Mouse (Mus musculus) limb, embryonic 11.5 days (tissue): ENCODE results near the gene Tmem145. TPM values are rescaled to one million over a fixed set of nuclear protein-coding genes. Genes with fewer than 3 reads are reported as not detected.

Experiments used
- ATAC-seq: fragments of 200-750 bp; cut with Nextera tagmentation; 2 replicates; pipeline ENCODE4 v1.8.0; 2017; ENCODE audit warnings: low read depth; ENCODE audit not compliant: insufficient number of reproducible peaks, low FRiP score, low TSS enrichment
- DNase-seq: peaks from one replicate; pipeline ENCODE4 v3.0.0-alpha.2; 2015; ENCODE audit warnings: low spot score
- H3K27ac ChIP-seq: fragments of 300-500 bp; sonication (generic); replicated peaks from 2 replicates; pipeline ENCODE4 v1.5.1; 2014; ENCODE audit warnings: low read depth, mild to moderate bottlenecking, low read length
- H3K27me3 ChIP-seq: fragments of 300-500 bp; sonication (generic); 2 replicates; pipeline ENCODE4 v1.6.1; 2014; ENCODE audit warnings: mild to moderate bottlenecking, low read length, mixed read lengths; ENCODE audit not compliant: control insufficient read depth, insufficient read depth
- H3K36me3 ChIP-seq: fragments of 300-500 bp; sonication (generic); 2 replicates; pipeline ENCODE4 v1.6.1; 2014; ENCODE audit warnings: mild to moderate bottlenecking, low read length, moderate library complexity, mixed read lengths; ENCODE audit not compliant: control insufficient read depth, insufficient read depth
- H3K4me1 ChIP-seq: fragments of 300-500 bp; sonication (generic); 2 replicates; pipeline ENCODE4 v1.6.1; 2014; ENCODE audit warnings: low read length, mixed read lengths; ENCODE audit not compliant: control insufficient read depth, insufficient read depth
- H3K4me2 ChIP-seq: fragments of 300-500 bp; sonication (generic); 2 replicates; pipeline ENCODE4 v1.6.1; 2014; ENCODE audit warnings: low read depth, mild to moderate bottlenecking, moderate library complexity; ENCODE audit not compliant: severe bottlenecking
- H3K4me3 ChIP-seq: fragments of 300-500 bp; sonication (generic); 2 replicates; pipeline ENCODE4 v1.5.1; 2014; ENCODE audit warnings: low read depth, low read length
- H3K9ac ChIP-seq: fragments of 300-500 bp; sonication (generic); 2 replicates; pipeline ENCODE4 v1.6.1; 2014; ENCODE audit warnings: mild to moderate bottlenecking, low read length
- H3K9me3 ChIP-seq: fragments of 300-500 bp; sonication (generic); 2 replicates; pipeline ENCODE4 v1.6.1; 2016; ENCODE audit warnings: low read length; ENCODE audit not compliant: control insufficient read depth
- WGBS: fragments of 180-500 bp; shearing (Covaris S2); extraction: QIAGEN DNeasy Blood & Tissue Kit; methylation state at CpG from one replicate; pipeline ENCODE4 v1.1.7; 2014; 5-methylcytosine and 5-hydroxymethylcytosine counted together
- polyA plus RNA-seq: library from polyadenylated mRNA; unstranded; fragments of >200 nt; fragmentation: Nextera tagmentation; extraction: Ambion mirVana; gene quantifications from 2 replicates; pipeline ENCODE4 v1.2.1, GENCODE M21; 2014

Tmem145 gene
- polyA plus RNA-seq, 1 experiment from 2014 or later, result 0.33 TPM

DNA sequence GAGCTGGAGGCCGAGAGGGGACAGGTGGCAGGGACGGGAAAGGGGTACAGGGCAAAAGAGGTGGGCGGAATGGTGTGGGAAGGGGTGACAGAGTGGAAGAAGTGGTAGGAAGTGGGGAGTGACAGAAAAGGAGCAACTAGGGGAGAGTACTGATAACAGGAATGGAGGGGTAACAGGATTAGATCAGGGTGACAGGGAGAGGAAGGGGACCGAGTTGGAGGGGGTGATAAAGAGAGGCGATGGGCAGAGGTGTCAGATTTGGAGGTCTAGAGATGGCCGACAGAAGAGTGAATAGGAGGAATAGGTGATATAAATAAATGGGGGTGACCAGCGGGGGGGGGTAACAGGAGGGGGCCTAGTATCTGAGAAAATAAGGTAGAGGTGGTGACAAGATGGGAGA is 37.3 kb upstream of the Tmem145 start:
- WGBS, result 3% methylated on average over 7 of the region's 7 CpGs
- Histone ChIP-seq H3K9ac (peak overlapping the region; percentile 74), H3K4me1 (peaks cover 15% of the 10 kb centered on the region), H3K4me2 (peak overlapping the region; percentile 88), H3K27me3 (no peaks in the 10 kb centered on the region), H3K36me3 (peaks cover 12% of the 10 kb centered on the region), H3K27ac (no peak overlapping the region), H3K4me3 (peak overlapping the region; percentile 79), H3K9me3 (no peaks in the 10 kb centered on the region)
- ATAC-seq (no peak), DNase-seq (no peak)

DNA sequence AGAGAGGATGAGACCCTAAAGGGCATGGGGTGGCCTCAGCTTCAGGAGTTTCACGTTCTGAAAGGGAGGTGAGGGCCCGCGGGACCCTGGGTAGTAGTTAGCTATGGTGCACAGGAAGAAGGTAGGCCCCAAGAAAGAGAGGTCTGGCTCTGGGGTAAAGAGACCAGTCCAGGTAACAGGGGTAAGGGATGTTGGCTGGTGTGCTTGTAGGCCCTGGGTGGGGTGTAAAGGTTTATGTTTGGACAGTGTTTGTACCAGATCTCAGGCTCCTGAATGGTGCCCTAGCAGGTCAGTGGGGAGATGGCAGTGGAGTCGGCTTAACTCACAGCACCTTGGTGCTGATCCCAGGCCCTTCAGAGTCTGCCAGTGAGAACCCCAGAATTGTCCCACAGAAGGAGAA is 36.9 kb upstream of the Tmem145 start:
- ATAC-seq, result no peak
- Histone ChIP-seq H3K36me3 (peaks cover 12% of the 10 kb centered on the region), H3K4me2 (peak overlapping the region; percentile 88), H3K27me3 (no peaks in the 10 kb centered on the region), H3K9ac (no peak overlapping the region; the same call in 1 of the 2 replicates), H3K4me1 (peaks cover 15% of the 10 kb centered on the region), H3K27ac (no peak overlapping the region), H3K4me3 (peak overlapping the region; percentile 79), H3K9me3 (no peaks in the 10 kb centered on the region)
- 48% methylated on average over 4 of the region's 4 CpGs for WGBS
- DNase-seq, result no peak

DNA sequence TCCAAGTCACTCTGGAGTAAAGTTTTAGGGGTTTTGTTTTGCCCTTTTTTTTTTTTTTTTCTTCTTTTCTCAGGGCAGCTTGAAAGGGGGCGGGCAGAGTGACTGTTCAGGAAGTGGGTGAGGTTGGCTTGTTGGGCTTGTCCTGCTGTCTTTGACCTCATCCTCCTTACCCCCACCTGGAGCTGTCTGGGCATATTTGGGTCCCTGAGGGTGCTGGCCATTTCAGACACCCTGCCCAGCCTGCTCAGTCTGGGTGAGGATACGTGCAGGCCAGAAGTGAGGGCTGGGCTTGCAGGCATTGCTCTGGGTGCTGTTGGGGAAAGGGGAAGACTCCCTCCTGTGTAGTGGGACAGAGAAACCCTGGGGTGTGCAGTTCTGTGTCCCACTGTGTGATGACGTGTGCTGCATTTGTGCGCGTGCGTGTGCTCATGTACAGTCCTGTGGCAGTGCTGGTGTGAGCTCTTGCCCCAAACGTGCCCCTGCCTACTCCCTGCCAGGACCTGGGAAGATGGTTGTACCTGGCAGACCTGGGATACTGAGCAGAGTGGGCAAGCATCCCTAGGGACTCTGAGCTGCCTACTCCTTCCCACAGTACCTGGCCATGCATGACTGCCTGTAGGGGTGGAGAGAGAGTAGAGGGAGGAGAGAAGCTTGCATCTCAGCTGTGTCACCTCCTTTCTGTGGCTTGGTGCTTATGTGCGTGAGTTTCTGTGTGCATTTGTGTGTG is 36.2 kb upstream of the Tmem145 start:
- H3K27me3 ChIP-seq, result no peaks in the 10 kb centered on the region
- H3K27ac ChIP-seq, result no peak overlapping the region; the same call in 1 of the 2 replicates
- H3K9ac ChIP-seq, result no peak overlapping the region
- peak overlapping the region; percentile 88; the same call in 1 of the 2 replicates for H3K4me2 ChIP-seq
- 86% methylated on average over 8 of the region's 8 CpGs for WGBS
- peaks cover 12% of the 10 kb centered on the region for H3K36me3 ChIP-seq
- no peaks in the 10 kb centered on the region for H3K9me3 ChIP-seq
- H3K4me1 ChIP-seq, result peaks cover 12% of the 10 kb centered on the region
- no peak for DNase-seq
- no peak overlapping the region for H3K4me3 ChIP-seq
- ATAC-seq, result no peak

DNA sequence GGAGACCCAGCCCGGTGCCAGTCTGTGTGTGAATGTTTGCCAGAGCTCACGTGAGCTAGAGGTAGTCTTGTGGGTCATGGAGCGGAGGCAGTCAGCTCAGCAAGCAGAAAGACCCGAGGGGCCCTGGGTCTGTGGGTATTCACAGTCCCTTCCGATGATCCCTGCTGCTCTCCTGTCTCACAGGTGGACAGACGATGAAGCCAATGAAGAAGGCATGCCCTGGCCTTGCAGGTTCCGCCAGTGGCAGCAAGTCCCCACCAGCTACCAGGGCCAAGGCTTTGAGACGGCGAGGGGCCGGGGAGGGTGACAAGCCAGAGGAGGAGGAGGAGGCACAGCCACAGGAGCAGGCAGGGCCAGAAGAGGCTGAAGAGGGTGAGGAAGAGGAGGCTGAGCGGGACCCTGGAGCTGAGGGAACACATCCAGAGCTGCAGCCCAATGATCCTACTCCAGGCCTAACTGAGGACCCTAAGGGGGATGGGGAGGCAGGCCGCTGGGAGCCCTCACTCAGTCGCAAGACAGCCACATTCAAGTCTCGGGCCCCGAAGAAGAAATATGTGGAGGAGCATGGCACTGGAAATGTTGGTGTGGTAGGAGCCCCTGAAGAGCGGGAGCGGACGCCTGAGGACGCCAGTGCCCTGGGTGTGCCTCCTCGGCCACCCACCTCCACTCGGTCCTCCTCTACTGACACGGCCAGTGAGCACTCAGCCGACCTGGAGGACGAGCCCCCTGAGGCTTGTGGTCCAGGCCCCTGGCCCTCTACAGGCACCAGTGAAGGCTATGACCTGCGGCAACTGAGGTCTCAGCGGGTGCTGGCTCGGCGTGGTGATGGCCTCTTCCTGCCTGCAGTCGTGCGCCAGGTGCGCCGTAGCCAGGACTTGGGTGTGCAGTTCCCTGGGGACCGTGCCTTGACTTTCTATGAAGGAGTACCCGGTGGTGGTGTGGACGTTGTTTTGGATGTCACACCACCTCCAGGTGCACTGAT is 35.0 kb upstream of the Tmem145 start:
- Histone ChIP-seq H3K9ac (0 out of 2 replicates have a peak overlapping the region, but pooled peaks have one; percentile 34), H3K4me2 (no peak overlapping the region), H3K27me3 (no peaks in the 10 kb centered on the region), H3K4me3 (no peak overlapping the region), H3K27ac (no peak overlapping the region), H3K4me1 (peaks cover 17% of the 10 kb centered on the region), H3K9me3 (no peaks in the 10 kb centered on the region), H3K36me3 (peaks cover 14% of the 10 kb centered on the region)
- ATAC-seq (no peak), DNase-seq (no peak)
- WGBS, result 90% methylated on average over 35 of the region's 35 CpGs

DNA sequence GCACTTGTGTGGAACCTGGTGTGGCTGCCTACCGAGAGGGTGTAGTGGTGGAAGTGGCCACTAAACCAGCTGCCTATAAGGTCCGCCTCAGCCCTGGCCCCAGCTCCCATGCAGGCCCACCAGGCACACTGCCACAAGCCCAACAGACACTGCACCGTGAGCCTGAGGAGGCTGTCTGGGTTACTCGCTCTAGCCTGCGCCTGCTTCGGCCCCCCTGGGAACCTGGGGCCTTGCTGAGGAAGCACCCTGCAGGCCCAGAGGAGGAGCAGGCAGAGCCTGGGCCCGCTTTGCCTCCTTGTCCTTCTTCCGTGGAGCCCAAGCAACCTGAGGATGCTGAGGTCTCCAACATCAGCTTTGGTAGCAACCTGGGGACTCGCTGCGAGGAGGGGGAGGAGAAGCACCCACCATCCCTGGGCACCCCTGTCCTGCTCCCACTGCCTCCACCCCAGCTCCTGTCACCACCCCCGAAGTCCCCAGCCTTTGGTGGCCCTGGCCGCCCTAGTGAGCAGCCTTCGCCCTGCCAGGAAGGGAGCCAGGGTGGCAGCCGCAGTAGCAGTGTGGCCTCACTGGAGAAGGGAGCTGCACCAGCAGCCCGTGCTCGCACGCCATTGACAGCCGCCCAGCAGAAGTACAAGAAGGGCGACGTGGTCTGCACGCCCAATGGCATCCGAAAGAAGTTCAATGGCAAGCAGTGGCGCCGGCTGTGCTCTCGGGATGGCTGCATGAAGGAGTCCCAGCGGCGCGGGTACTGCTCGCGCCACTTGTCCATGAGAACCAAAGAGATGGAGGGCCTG is 34.1 kb upstream of the Tmem145 start:
- Histone ChIP-seq H3K27me3 (no peaks in the 10 kb centered on the region), H3K4me3 (no peak overlapping the region), H3K4me1 (peaks cover 18% of the 10 kb centered on the region), H3K27ac (no peak overlapping the region; the same call in 1 of the 2 replicates), H3K4me2 (no peak overlapping the region), H3K9me3 (no peaks in the 10 kb centered on the region), H3K36me3 (peaks cover 14% of the 10 kb centered on the region), H3K9ac (0 out of 2 replicates have a peak overlapping the region, but pooled peaks have one; percentile 9)
- 85% methylated on average over 30 of the region's 30 CpGs for WGBS
- DNase-seq (no peak), ATAC-seq (no peak)

DNA sequence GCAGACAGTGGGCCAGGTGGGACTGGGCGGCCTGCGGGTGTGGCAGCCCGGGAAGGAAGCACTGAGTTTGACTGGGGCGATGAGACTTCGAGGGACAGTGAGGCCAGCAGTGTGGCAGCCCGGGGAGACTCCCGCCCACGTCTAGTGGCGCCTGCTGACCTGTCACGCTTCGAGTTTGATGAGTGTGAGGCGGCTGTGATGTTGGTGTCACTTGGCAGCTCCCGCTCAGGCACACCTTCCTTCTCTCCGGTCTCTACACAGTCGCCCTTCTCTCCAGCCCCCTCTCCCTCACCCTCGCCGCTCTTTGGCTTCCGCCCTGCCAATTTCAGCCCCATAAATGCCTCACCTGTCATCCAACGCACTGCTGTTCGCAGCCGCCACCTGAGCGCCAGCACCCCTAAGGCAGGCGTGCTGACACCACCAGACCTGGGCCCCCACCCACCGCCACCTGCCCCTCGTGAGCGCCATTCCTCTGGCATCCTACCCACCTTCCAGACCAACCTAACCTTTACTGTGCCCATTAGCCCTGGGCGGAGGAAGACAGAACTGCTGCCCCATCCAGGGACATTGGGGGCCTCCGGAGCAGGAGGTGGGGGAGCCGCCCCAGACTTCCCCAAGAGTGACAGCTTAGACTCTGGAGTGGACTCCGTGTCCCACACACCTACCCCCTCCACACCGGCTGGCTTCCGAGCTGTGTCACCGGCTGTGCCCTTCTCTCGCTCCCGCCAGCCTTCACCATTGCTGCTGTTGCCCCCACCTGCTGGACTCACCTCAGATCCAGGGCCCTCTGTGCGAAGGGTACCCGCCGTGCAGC is 33.3 kb upstream of the Tmem145 start:
- Histone ChIP-seq H3K36me3 (peaks cover 14% of the 10 kb centered on the region), H3K27ac (no peak overlapping the region), H3K4me2 (no peak overlapping the region), H3K27me3 (no peaks in the 10 kb centered on the region), H3K9me3 (no peaks in the 10 kb centered on the region), H3K4me3 (no peak overlapping the region), H3K4me1 (peaks cover 19% of the 10 kb centered on the region), H3K9ac (no peak overlapping the region)
- no peak for ATAC-seq
- no peak for DNase-seq
- WGBS, result 86% methylated on average over 38 of the region's 38 CpGs

DNA sequence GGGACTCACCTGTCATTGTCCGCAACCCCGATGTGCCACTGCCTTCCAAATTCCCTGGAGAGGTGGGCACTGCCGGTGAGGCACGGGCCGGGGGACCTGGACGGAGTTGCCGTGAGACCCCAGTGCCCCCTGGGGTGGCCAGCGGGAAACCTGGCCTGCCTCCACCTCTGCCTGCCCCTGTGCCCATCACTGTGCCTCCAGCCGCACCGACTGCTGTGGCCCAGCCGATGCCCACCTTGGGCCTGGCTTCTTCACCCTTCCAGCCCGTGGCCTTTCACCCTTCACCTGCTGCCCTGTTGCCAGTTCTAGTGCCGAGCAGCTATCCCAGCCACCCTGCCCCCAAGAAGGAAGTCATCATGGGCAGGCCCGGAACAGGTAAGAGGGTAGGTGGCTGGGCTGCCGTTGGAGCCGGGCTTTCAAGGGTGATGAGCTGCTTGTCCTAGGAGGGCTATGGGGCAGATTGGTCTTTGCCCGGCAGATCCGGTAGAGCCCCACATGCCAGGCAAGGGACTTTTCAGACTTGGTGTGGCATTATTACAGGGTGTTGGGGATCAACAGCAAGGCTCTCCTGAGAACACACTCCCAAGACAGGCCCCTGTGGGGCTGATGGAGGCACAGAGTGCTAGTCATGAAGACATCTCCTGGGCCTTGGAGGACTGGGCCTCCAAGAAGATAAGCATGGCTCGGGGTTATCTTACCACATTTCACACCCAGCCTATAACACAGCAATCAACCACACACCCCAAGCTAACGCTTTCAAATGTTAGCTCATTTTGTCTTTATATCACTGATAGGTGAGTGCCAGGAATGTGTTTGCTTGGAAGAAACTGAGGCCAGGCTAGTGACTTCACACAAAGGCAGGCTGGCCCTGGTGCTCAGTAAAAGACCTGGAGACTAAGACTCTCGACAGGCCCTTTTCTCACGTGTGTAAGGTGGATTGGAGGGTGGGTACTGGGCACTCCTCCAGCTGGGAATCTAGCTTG is 32.4 kb upstream of the Tmem145 start:
- H3K4me1 ChIP-seq, result peaks cover 22% of the 10 kb centered on the region
- H3K4me2 ChIP-seq, result no peak overlapping the region
- DNase-seq (no peak), ATAC-seq (no peak)
- no peak overlapping the region for H3K9ac ChIP-seq
- H3K27me3 ChIP-seq, result no peaks in the 10 kb centered on the region
- H3K27ac ChIP-seq, result no peak overlapping the region
- H3K4me3 ChIP-seq, result no peak overlapping the region
- 90% methylated on average over 22 of the region's 22 CpGs for WGBS
- peaks cover 14% of the 10 kb centered on the region for H3K36me3 ChIP-seq
- H3K9me3 ChIP-seq, result no peaks in the 10 kb centered on the region
